Mouse (Mus musculus) T-helper 17 cell (primary cell): ENCODE data around the gene Mex3d.

Experiments used
- in situ Hi-C, 2 experiments: fragments of 300-600 bp; cut with MboI, MseI; formaldehyde crosslinking; loops; 1 replicate in 1 of 2; 2 replicates in 1 of 2; pipeline ENCODE4 v1.15.1; 2025; ENCODE audit warnings: high pct_unique_total_duplicates in 2 of 2

Mex3d gene

GRCm38 (mm10) chr10:80412656-80413541 is 25.4 kb upstream of the Mex3d start:
- in situ Hi-C loops = no loop called here

GRCm38 (mm10) chr10:80407924-80408323 is 20.5 kb upstream of the Mex3d start:
- in situ Hi-C loops = no loop called here

DNA sequence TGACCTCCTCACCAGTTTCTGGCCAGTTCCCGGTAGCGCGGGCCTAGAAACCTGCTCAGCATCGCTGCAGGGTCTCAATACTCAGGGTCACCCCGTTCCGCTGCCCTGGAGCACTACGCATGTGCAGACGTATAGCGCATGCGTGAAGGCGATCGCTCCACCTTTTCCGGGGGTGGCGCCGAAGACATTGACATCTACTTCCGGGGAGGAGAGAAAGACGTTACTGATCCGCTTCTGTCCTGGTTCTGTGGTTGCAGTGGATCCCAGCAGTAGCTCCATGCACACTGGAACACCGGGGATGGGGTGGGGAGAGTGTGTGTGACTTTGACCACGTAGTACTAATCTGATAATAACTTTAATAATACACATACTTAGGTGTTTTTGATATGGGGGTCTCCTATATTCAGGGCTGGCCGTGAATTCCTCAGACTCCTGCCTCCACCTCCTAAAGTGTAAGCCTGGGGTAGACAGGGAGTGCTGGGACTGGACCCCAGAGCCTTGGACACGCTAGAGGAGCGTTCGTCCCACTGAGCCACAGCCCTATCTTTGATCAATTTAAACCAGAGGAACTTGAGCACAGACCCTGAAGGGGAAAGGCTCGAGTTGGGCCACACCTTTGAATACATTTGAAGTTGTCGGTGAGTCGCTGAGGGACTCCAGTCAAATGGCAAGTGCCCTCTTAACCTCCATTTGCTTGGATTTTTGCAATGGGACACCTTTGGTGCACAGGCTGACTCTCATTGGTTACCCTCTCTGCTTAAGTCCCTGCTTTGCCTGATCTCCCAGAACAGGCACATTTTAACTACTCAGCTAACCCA is 19.4 kb upstream of the Mex3d start, which contains the start of gene Uqcr11:
Uqcr11 (minus strand) TSS at position 147 of the 818 bp plus-strand sequence.
- in situ Hi-C loops = no loop called here

- in situ Hi-C loops = no loop called here
These were observed 18.2 kb upstream of the Mex3d start for GRCm38 (mm10) chr10:80405481-80406173.

GRCm38 (mm10) chr10:80403044-80403692 is 15.7 kb upstream of the Mex3d start:
- in situ Hi-C loops = no loop called here

DNA sequence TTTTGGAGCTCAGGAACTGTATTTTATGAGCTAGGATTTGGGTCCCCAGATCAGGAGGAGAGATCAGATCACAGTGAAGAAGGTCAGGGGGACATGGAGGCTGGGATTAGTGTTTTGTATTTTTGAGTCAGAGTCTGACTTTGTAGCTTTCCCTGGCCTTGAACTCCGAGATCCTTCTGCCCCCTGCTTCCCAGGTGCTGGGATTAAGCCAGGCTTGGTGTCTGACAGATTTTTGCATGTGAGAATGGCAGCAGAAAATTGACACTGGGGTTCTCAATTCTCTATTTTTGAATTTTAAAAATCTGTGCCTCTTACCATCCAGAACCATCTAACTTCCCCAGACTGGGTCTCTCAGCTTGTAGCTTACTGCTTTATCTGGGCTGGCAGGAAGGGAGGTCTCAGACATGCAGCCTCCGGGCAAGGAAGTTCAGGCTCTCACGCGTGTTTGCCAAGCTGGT is 13.3 kb upstream of the Mex3d start:
- in situ Hi-C loops = no loop called here

DNA sequence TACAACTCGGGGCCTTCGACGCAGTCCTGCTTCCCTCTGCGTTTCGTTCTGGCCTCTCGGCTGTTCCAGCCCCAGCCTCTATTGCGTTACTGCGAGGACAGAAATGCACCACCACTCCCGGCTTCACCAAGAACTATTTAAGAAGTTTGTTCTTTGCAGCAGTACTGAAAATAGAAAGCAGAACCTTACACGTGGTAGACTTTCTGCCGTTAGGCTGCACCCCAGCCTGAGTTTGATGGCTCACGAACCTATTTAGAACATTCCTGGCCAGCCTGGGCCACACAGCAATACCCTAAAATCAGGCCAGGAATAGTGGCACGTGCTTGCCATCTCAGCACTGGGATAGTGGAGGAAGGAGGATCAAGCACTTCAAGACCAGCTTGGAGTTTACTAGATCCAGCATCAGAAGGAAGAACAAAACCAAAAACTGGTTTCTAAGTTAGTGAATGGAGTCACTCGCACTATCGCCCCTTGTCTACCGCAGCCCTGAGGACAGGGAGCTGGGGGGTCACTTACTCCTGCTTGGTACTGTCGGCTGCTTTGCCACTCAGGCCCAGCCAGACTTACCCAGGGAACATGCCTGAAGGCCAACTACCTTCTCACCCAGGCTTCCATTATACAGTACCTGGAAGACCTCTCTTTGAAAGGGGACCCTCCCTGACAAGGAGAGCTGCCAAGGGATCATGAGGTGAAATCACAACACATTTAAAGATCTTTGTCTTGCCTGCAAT is 12.7 kb upstream of the Mex3d start:
- in situ Hi-C loops = loop anchor here in 1 of 2 experiments (5.0 kb wide), 1 partner anchor 1202 kb away; the partner anchor contains the start of gene Tle6

DNA sequence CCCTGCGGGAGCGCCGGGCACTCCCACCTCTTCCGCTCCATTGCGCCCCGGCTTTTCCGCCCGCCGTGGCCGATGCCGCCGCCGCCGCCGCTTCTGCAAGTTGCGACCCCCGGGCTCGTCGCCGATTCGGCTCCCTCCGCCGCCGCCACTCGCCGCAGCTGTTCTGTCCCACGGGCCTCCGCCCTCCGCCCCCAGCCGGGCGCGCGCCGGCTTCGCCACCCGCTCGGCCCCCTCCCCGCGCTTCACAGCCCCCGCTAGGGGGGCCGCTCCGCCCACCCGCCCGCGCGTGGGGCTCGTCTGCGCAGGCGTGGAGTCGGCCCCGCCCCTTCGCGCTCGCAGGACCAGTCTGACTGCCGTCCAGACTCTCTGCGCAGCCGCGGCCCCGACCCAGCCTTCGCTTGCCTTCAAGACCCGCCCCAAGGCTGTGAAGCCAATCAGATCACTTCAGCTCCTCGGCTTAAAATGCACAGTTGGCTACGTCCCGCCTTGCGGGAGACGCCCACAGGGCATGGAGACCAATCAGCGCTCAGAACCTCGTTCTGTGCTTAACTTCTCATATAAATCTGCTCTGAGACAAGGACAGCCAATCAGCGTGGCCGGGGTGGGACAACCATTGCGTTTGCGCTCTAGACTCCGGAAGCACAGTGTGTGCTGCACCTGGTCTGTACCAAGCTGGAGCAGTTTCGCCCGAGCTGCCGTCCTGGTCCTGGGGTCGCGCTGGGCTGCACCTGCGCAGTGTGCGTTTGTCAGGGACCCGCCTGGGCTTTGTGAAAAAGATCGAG is 11.9 kb upstream of the Mex3d start, which contains the start of gene Mbd3:
Mbd3 (minus strand) TSS at position 360 of the 782 bp plus-strand sequence.
- in situ Hi-C loops = loop anchor here in 1 of 2 experiments (5.0 kb wide), 1 partner anchor 1203 kb away; the partner anchor contains the start of gene Tle6

DNA sequence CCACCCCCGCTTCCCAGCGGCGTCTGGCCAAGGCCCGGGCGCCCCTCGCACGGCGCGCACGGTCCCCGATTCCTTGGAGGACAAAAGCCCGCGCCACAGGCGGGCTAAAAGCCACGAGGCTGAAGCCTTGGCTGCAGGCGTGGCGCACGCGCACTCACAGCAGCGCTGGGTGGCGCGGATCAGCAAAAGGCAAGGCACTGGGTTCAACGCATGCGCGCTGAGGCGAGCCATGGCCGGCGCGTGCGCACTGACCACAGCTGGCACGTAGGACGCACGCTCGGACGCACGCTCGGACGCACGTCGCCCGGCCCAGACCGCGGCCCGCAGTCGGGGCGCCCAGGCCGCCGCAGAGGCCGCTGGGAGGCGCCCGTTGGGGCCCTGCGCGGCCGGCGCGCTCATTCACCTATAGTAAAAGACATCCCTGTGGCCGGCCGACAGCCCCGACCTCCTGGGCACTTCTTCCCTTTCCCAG is 11.3 kb upstream of the Mex3d start:
- in situ Hi-C loops = loop anchor here in 1 of 2 experiments (5.0 kb wide), 1 partner anchor 1204 kb away; the partner anchor contains the start of gene Tle6

GRCm38 (mm10) chr10:80398174-80398535 is 10.7 kb upstream of the Mex3d start:
- in situ Hi-C loops = loop anchor here in 1 of 2 experiments (5.0 kb wide), 1 partner anchor 1204 kb away; the partner anchor contains the start of gene Tle6

GRCm38 (mm10) chr10:80397524-80398173 is 10.2 kb upstream of the Mex3d start:
- in situ Hi-C loops = loop anchor here in 1 of 2 experiments (5.0 kb wide), 1 partner anchor 1205 kb away; the partner anchor contains the start of gene Tle6

GRCm38 (mm10) chr10:80396822-80397523 is 9.5 kb upstream of the Mex3d start:
- in situ Hi-C loops = loop anchor here in 1 of 2 experiments (5.0 kb wide), 1 partner anchor 1205 kb away; the partner anchor contains the start of gene Tle6

DNA sequence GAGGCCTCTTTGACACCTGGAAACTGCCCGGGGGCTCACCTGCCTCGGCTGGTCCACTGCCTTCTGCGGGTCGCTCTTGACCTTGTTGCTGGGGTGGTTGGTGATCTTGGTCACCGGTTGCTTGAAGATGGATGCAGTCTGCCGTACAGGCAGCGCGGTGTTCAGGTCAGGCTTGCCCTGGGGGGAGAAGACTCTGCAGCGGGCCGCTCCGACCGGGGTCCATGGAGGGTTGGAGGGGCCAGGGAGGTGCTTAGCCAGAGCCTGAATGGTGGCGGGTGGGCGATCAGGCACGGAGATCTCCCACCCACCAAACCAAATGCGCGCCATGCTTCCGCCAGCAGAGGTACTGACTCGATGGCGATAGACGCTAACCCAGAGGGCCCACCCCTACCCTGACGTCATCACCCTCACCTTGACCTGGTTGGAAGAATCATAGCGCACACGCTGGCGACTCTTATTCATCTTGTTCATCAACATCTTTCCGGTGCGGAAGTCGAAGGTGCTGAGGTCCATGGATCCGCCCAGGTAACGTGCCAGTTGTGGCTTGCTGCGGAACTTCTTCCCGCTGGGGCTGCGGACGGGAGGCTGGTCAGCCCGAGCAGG is 7.7 kb upstream of the Mex3d start:
- in situ Hi-C loops = loop anchor here in 1 of 2 experiments (5.0 kb wide), 1 partner anchor 1207 kb away; the partner anchor contains the start of gene Tle6

DNA sequence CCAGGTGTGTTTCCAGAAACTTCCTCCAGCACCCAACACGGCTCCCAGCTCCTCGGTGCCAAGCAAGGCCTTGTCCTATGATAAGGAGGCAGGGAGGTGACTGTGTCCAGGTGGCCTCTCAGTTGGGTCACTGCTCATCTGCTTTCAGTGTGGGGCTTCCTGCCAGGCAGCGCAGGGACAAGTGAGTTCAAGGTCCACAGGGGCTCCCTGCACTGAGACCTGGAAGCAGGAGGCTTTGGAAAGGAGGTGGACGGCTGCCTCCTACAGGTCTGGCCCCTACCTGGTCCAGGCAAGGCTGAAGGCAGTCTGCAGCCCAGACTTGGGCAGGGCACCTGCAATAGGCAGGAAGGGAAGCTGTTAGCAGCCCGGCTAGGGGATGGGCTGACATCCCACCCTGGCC is 5.2 kb upstream of the Mex3d start:
- in situ Hi-C loops = no loop called here

DNA sequence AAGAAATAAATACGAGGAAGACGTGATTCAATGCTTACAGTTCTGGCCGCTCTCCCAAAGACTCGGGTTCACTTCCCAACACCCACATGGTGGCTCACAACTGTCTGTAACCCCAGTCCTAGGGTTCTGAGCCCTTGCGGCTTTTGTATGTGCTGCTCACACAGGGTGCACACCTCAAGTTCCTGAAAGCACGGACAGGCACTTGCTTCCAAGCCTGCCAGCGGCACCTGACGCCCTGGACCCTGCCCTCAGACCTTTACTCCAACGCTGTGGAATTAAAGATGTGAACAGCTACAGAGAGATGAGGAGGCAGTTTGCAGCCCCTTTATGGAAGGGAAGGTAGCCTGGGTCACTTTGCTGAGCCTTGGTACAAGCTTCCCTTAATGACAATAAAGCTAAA is 3.2 kb upstream of the Mex3d start:
- in situ Hi-C loops = no loop called here

DNA sequence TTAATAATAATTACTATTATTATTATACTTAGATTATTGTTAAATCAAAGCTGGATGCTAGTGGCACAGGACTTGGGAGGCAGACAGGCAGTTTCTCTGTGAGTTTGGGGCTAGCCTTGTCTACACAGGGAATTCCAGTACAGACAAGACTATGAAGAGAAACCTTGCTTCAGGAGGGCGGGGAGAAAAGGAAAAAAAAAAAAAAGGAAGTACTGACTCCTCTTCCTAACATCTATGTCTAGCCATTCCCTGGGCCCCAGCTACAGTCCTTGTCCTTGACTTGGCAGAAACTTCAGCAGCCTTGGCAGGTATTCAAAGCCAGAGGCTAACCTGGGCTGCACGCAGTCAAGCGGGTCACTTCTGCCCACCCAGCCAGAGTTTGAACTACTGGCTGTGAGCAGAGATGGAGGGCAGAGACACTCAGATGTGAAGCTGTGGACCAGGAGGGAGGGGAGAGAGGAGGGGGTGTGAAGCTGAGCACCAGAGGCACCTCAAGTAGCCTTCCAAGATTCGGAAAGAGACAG is 1.8 kb upstream of the Mex3d start:
- in situ Hi-C loops = no loop called here

- in situ Hi-C loops = no loop called here
These were observed 1.3 kb upstream of the Mex3d start for GRCm38 (mm10) chr10:80388731-80389130.
